Comparison of ENCODE assay signal across 25 mouse cellular contexts in the genomic region with DNA sequence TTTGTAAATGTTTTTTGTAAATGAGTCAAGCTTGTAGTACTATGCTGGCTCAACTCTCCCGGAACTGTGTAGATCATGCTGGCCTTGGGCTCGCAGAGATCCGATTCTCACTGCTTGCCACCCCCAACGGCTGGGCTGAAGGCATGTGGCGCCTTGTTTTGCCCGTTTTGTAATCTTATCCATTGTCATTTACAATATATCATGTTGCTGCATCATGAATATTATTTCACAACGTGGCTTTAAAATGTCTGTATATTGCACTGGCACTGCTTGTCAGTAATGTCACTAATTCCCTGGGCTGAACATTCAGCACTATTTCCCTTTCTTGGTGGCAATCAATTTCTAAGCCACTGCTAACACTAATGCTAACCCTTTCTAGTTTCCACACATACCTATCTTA. TPM values are rescaled to one million over a fixed set of nuclear protein-coding genes. Genes with fewer than 3 reads are reported as not detected.
DNase-seq lines count a peak whose midpoint lies in the region.
"Had no signal": no experiment of that assay in that cellular context is flagged by ENCODE, and none has a peak within 500 bp of the region (broad histone marks: within the 10 kb centered on the region; RNA-seq: fewer than 3 reads in every experiment).

No protein-coding gene starts in this region.

- peak; percentile 13 for DNase-seq in adrenal gland, adult 2 months
- DNase-seq in adrenal gland, postnatal 10 days = no peak
- peak; percentile 26 for DNase-seq in adrenal gland, postnatal 14 days
- no peak for DNase-seq in adrenal gland, adult (ENCODE audit: inconsistent age in 2 of 2, low spot score in 1 of 2)
- peak; percentile 79 for DNase-seq in fat pad, adult 2 months (ENCODE audit: extremely low read depth, low read depth, low spot score)
- DNase-seq in gonadal fat pad, adult 2 months (ENCODE audit: low read depth) = peak; percentile 87
- no peak for DNase-seq in neural tube, embryonic 10.5 days (ENCODE audit: extremely low spot score, low spot score)
- DNase-seq in frontal cortex, postnatal 14 days (ENCODE audit: low spot score in 2 of 2) = no peak
- DNase-seq: adrenal gland, adult 8-10 months; adrenal gland, postnatal 25 days; B cell, adult 2 months; cerebellum, adult 11 months; cerebellum, adult 11-12 months; cerebellum, adult 18-20 months; cerebellum, adult 2 months; cerebellum, adult 8-10 months; cerebellum, adult 9-10 months had no signal

RNA-seq across cellular contexts. Expression of a gene that starts 3.6 kb away (rescaled TPM):
- 10 to 100 TPM in 1 of 2 experiments, 1 to 10 TPM in 1; 3.5 to 17.4 TPM for total RNA-seq in adrenal gland, adult 2 months (2021)
- 7.7 and 11.9 TPM in 2 replicates for polyA plus RNA-seq in adrenal gland, adult 2 months (2012; rRNA removed)
- total RNA-seq in adrenal gland, postnatal 10 days (2021) = 1 to 10 TPM; 6.8 to 8.6 TPM
- 5.9 and 17.0 TPM in 2 replicates for total RNA-seq in adrenal gland, postnatal 14 days (2021)
- polyA plus RNA-seq in gonadal fat pad, adult 2 months (2012; rRNA removed) = 112 and 748 TPM in 2 replicates
- total RNA-seq: CH12.LX, ES-E14, MEL had no signal
- polyA plus RNA-seq: activated CD4-positive, CD25-positive, alpha-beta regulatory T cell, adult 4 months; brain, embryonic 14.5 days; C2C12; CD4-positive, CD25-positive, alpha-beta regulatory T cell, adult 4 months; cerebellum, adult 2 months; G1E had no signal

Comparison
In these comparisons a context has a peak if more than half of its experiments do, and no peak if none do; other contexts are left out.
1. DNase-seq: peak in adrenal gland, adult 2 months (single experiment), adrenal gland, postnatal 14 days (single experiment), fat pad, adult 2 months (single experiment) and gonadal fat pad, adult 2 months (single experiment); none in adrenal gland, postnatal 10 days (single experiment), adrenal gland, adult (0 of 2), neural tube, embryonic 10.5 days (single experiment) and frontal cortex, postnatal 14 days (0 of 2).